Comparison of ENCODE assay signal across 23 mouse cellular contexts in genomic region chr16:44475682-44476375, GRCm38 (mm10).
DNase-seq lines count a peak whose midpoint lies in the region; ATAC-seq and TF ChIP-seq lines count a peak whose summit lies in the region.
"Had no signal": no experiment of that assay in that cellular context is flagged by ENCODE, and none has a peak within 500 bp of the region (broad histone marks: within the 10 kb centered on the region; RNA-seq: fewer than 3 reads in every experiment).

No protein-coding gene starts in this region.

- no peaks in the 10 kb centered on the region for H3K27me3 ChIP-seq in liver, embryonic 13.5 days
- no peaks in the 10 kb centered on the region for H3K27me3 ChIP-seq in liver, postnatal 0 days (ENCODE audit: insufficient read depth, low read length)
- H3K27me3 ChIP-seq: intestine, embryonic 15.5 days; lung, embryonic 15.5 days; midbrain, embryonic 15.5 days had no signal

- DNase-seq in cerebellum, adult 9-11 months = peak; percentile 5
- no peak for DNase-seq in cerebellum, postnatal 36 days
- DNase-seq in liver, embryonic 13.5 days = peak; percentile 29
- DNase-seq in liver, postnatal 0 days = no peak
- DNase-seq in spleen, adult 12 weeks (ENCODE audit: low spot score) = peak; percentile 44
- no peak for DNase-seq in spleen, postnatal 14 days (ENCODE audit: low spot score in 2 of 2)
- DNase-seq: cerebellum, postnatal 14 days; embryo, embryonic 11 days; gastrocnemius, postnatal 36 days; kidney, adult 9 months; kidney, postnatal 36 days; left cerebral cortex, postnatal 4 days; liver; right cerebral cortex, adult 18-20 months; thymus, adult 2 months had no signal

- no peak for TF ChIP-seq CTCF in liver, postnatal 0 days (IDR thresholded peaks at IDR 0.05; ENCODE audit: low read depth)

- H3K4me2 ChIP-seq in liver, embryonic 13.5 days = no peak overlapping the region
- no peak overlapping the region for H3K4me2 ChIP-seq in liver, postnatal 0 days (ENCODE audit: low read depth, low read length)
- H3K4me2 ChIP-seq: intestine, embryonic 15.5 days; lung, embryonic 15.5 days; midbrain, embryonic 15.5 days had no signal

- no peaks in the 10 kb centered on the region for H3K36me3 ChIP-seq in liver, embryonic 13.5 days
- H3K36me3 ChIP-seq in liver, postnatal 0 days (replicated peaks; ENCODE audit: insufficient read depth, low read length) = no peaks in the 10 kb centered on the region
- H3K36me3 ChIP-seq: intestine, embryonic 15.5 days; lung, embryonic 15.5 days; midbrain, embryonic 15.5 days had no signal

- no peak overlapping the region for H3K4me3 ChIP-seq in liver, embryonic 13.5 days (replicated peaks)
- no peak overlapping the region for H3K4me3 ChIP-seq in liver, postnatal 0 days (ENCODE audit: low read depth, low read length)
- H3K4me3 ChIP-seq: hindbrain, embryonic 10.5 days; intestine, embryonic 15.5 days; lung, embryonic 15.5 days; midbrain, embryonic 15.5 days had no signal

- H3K4me1 ChIP-seq in liver, embryonic 13.5 days (replicated peaks) = no peaks in the 10 kb centered on the region
- H3K4me1 ChIP-seq in liver, postnatal 0 days (ENCODE audit: insufficient read depth) = no peaks in the 10 kb centered on the region
- H3K4me1 ChIP-seq: hindbrain, embryonic 10.5 days; intestine, embryonic 15.5 days; midbrain, embryonic 15.5 days had no signal

- WGBS in liver, embryonic 13.5 days (ENCODE audit: insufficient replicate concordance) = 71% methylated on average over 11 of the region's 11 CpGs
- 80% methylated on average over 11 of the region's 11 CpGs for WGBS in liver, postnatal 0 days (ENCODE audit: insufficient replicate concordance)

- H3K9me3 ChIP-seq in liver, embryonic 13.5 days (replicated peaks) = no peaks in the 10 kb centered on the region
- no peaks in the 10 kb centered on the region for H3K9me3 ChIP-seq in liver, postnatal 0 days (ENCODE audit: low read length)
- H3K9me3 ChIP-seq: hindbrain, embryonic 10.5 days; intestine, embryonic 15.5 days; lung, embryonic 15.5 days; midbrain, embryonic 15.5 days had no signal

- H3K9ac ChIP-seq in liver, embryonic 13.5 days = no peak overlapping the region
- no peak overlapping the region for H3K9ac ChIP-seq in liver, postnatal 0 days (replicated peaks)
- H3K9ac ChIP-seq: intestine, embryonic 15.5 days; lung, embryonic 15.5 days; midbrain, embryonic 15.5 days had no signal

- ATAC-seq in liver, embryonic 13.5 days (ENCODE audit: low read depth) = no peak
- no peak for ATAC-seq in liver, postnatal 0 days
- peak; percentile 63 for ATAC-seq in granulocyte monocyte progenitor cell, adult 5-6 weeks (replicated peaks; ENCODE audit: poor library complexity, severe bottlenecking)
- ATAC-seq in inflammation-experienced regulatory T-cells, adult 6 months = no peak
- ATAC-seq: CD4-positive, CD25-positive, alpha-beta regulatory T cell, adult 4 months; forebrain, embryonic 16.5 days; intestine, embryonic 15.5 days; midbrain, embryonic 15.5 days had no signal

- H3K27ac ChIP-seq in liver, embryonic 13.5 days = no peak overlapping the region
- H3K27ac ChIP-seq in liver, postnatal 0 days (ENCODE audit: low read depth) = no peak overlapping the region
- H3K27ac ChIP-seq: hindbrain, embryonic 10.5 days; intestine, embryonic 15.5 days; lung, embryonic 15.5 days; midbrain, embryonic 15.5 days had no signal

- TF ChIP-seq EP300 in liver, postnatal 0 days (IDR thresholded peaks at IDR 0.05; ENCODE audit: low read depth) = no peak

Comparison
In these comparisons a context has a peak if more than half of its experiments do, and no peak if none do; other contexts are left out.
1. DNase-seq: peak in cerebellum, adult 9-11 months (single experiment), liver, embryonic 13.5 days (single experiment) and spleen, adult 12 weeks (single experiment); none in cerebellum, postnatal 36 days (0 of 2), liver, postnatal 0 days (single experiment) and spleen, postnatal 14 days (0 of 2).